Mouse (Mus musculus) WW6 (cell line): Measurements from ENCODE around the gene Hand2.

Experiments used
- DNase-seq: peaks from one replicate; pipeline ENCODE4 v3.0.0-alpha.2; 2013; ENCODE audit warnings: low read depth, low spot score

Hand2 gene

GRCm38 (mm10) chr8:57320851-57321743 is at the start of gene Hand2:
Gene Hand2 (plus strand): TSS chr8:57320983.
- DNase-seq, result no peak

- no peak for DNase-seq
Measured at GRCm38 (mm10) chr8:57273055-57273454, 47.7 kb upstream of the Hand2 start.

GRCm38 (mm10) chr8:57293441-57293840 is 27.3 kb upstream of the Hand2 start:
- DNase-seq, result no peak

GRCm38 (mm10) chr8:57303513-57303912 is 17.3 kb upstream of the Hand2 start:
- no peak for DNase-seq

GRCm38 (mm10) chr8:57304944-57305343 is 15.8 kb upstream of the Hand2 start:
- no peak for DNase-seq

GRCm38 (mm10) chr8:57306441-57306840 is 14.3 kb upstream of the Hand2 start:
- no peak for DNase-seq

- no peak for DNase-seq
Measured at GRCm38 (mm10) chr8:57309844-57310485, 10.8 kb upstream of the Hand2 start.

- DNase-seq, result no peak
Measured at GRCm38 (mm10) chr8:57312031-57312981, 8.5 kb upstream of the Hand2 start.

GRCm38 (mm10) chr8:57313583-57313982 is 7.2 kb upstream of the Hand2 start:
- DNase-seq, result no peak

GRCm38 (mm10) chr8:57314216-57314615 is 6.6 kb upstream of the Hand2 start:
- no peak for DNase-seq

GRCm38 (mm10) chr8:57315471-57315870 is 5.3 kb upstream of the Hand2 start:
- DNase-seq, result no peak

GRCm38 (mm10) chr8:57317107-57317506 is 3.7 kb upstream of the Hand2 start:
- DNase-seq, result no peak

- DNase-seq, result no peak
Measured at GRCm38 (mm10) chr8:57317890-57318480, 2.8 kb upstream of the Hand2 start.

GRCm38 (mm10) chr8:57319092-57319980 is 1.4 kb upstream of the Hand2 start:
- DNase-seq, result no peak

- no peak for DNase-seq
Measured at GRCm38 (mm10) chr8:57319981-57320585, 700 bp upstream of the Hand2 start.

GRCm38 (mm10) chr8:57321898-57322895 is 1.4 kb downstream of the Hand2 start:
- no peak for DNase-seq

- no peak for DNase-seq
Measured at GRCm38 (mm10) chr8:57322961-57323941, 2.5 kb downstream of the Hand2 start.
